In the genomic region with DNA sequence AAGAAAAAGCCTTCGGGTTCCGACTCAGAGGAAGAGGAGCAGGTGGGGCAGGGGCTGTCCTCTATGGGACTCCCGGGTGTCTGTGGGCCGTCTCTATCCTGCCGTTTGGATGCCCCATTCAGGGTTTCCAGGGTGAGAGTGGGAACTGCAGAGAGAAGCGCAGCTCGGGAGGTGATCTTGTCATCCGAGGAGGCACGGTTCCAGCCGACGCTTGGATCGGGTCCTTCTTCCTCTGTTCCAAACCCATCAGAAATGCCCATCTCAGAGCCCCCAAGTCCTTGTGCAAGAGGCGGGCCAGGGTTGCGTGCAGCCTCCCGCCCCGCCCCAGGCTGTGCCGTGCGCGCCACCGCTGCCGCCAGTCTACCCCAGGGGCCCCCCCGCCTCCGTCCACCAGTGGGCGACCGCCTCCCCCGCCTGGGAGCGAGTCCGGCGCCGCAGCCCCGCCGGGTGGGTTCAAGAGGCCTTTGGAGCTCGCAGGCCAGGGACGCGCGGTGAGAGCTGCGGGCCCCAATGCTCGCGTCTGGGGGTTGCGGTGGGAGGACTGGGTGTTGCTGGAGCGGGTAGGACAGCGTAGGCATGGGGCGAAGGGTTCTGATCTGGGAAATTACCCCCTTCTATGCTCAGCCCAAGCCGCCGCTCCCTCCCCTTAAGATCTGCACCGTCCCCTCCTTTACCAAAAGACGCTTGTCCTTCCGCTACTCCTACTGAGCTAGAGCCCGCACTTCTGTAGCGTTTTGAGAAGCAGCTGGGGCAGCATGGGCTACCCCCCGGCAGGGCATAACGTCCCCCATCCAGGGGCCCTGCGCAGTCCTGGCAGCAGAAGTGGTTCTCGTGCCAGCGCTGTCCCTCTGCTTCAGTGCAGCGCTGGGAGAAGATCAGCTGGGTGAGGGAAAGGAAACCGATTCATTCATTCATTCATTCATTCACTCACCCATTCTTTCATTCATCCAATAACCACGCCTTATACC, we compare ENCODE assay signal across 8 mouse cellular contexts. TPM values are rescaled to one million over a fixed set of nuclear protein-coding genes. Genes with fewer than 3 reads are reported as not detected.
DNase-seq lines count a peak whose midpoint lies in the region; ATAC-seq and TF ChIP-seq lines count a peak whose summit lies in the region.

A gene (plus strand): TSS at position 423 of the 968 bp plus-strand sequence.

- ATAC-seq in forebrain, embryonic 13.5 days: peak; percentile 72
- ATAC-seq in heart, embryonic 15.5 days (replicated peaks; ENCODE audit: insufficient number of reproducible peaks, insufficient read depth, low FRiP score, low read depth): peak; percentile 68
- peak; percentile 40 for ATAC-seq in liver, postnatal 0 days
- peak; percentile 65 for ATAC-seq in neural tube, embryonic 12.5 days (ENCODE audit: low FRiP score, low read depth)

- H3K27me3 ChIP-seq in ES-Bruce4 (ENCODE audit: control insufficient read depth, insufficient read depth, low read length, poor library complexity, severe bottlenecking): no peaks in the 10 kb centered on the region
- peaks cover 11% of the 10 kb centered on the region for H3K27me3 ChIP-seq in forebrain, embryonic 13.5 days
- H3K27me3 ChIP-seq in heart, embryonic 15.5 days: no peaks in the 10 kb centered on the region; the same call in 1 of the 2 replicates
- H3K27me3 ChIP-seq in liver, postnatal 0 days (ENCODE audit: insufficient read depth, low read length): 0 out of 2 replicates have a peak, but pooled peaks cover 2% of the 10 kb centered on the region
- H3K27me3 ChIP-seq in neural tube, embryonic 12.5 days (replicated peaks): no peaks in the 10 kb centered on the region
- no peaks in the 10 kb centered on the region for H3K27me3 ChIP-seq in testis, adult 2 months (ENCODE audit: control insufficient read depth, insufficient read depth, low read length)

- no peak for TF ChIP-seq POLR2A in ES-Bruce4 (IDR thresholded peaks at IDR 0.05; ENCODE audit: insufficient read depth, low read length)
- no peak for TF ChIP-seq POLR2A in testis, adult 2 months (IDR thresholded peaks at IDR 0.05; ENCODE audit: control insufficient read depth, low read depth, low read length)

- H3K36me3 ChIP-seq in ES-Bruce4 (ENCODE audit: control insufficient read depth, insufficient read depth, low read length, poor library complexity, severe bottlenecking): no peaks in the 10 kb centered on the region; the same call in 1 of the 2 replicates
- peaks cover 22% of the 10 kb centered on the region for H3K36me3 ChIP-seq in forebrain, embryonic 13.5 days (ENCODE audit: poor library complexity, severe bottlenecking)
- peaks cover 15% of the 10 kb centered on the region for H3K36me3 ChIP-seq in heart, embryonic 15.5 days
- peaks cover 22% of the 10 kb centered on the region for H3K36me3 ChIP-seq in liver, postnatal 0 days (replicated peaks; ENCODE audit: insufficient read depth, low read length)
- H3K36me3 ChIP-seq in neural tube, embryonic 12.5 days: peaks cover 10% of the 10 kb centered on the region
- no peaks in the 10 kb centered on the region for H3K36me3 ChIP-seq in testis, adult 2 months (ENCODE audit: control insufficient read depth, insufficient read depth, low read length)

- no peak for TF ChIP-seq EP300 in ES-Bruce4 (IDR thresholded peaks at IDR 0.05; ENCODE audit: insufficient read depth, low read depth, low read length)
- no peak for TF ChIP-seq EP300 in liver, postnatal 0 days (IDR thresholded peaks at IDR 0.05; ENCODE audit: low read depth)

- no peaks in the 10 kb centered on the region for H3K9me3 ChIP-seq in ES-Bruce4 (replicated peaks; ENCODE audit: control insufficient read depth, insufficient read depth, low read length, poor library complexity, severe bottlenecking)
- H3K9me3 ChIP-seq in forebrain, embryonic 13.5 days (replicated peaks): no peaks in the 10 kb centered on the region
- no peaks in the 10 kb centered on the region for H3K9me3 ChIP-seq in heart, embryonic 15.5 days (replicated peaks)
- H3K9me3 ChIP-seq in liver, postnatal 0 days (ENCODE audit: low read length): no peaks in the 10 kb centered on the region
- no peaks in the 10 kb centered on the region for H3K9me3 ChIP-seq in neural tube, embryonic 12.5 days

- H3K4me2 ChIP-seq in forebrain, embryonic 13.5 days: peak within 1 kb of the TSS; percentile 94
- H3K4me2 ChIP-seq in heart, embryonic 15.5 days: peak within 1 kb of the TSS; percentile 97
- H3K4me2 ChIP-seq in liver, postnatal 0 days (ENCODE audit: low read depth, low read length): peak within 1 kb of the TSS; percentile 100
- H3K4me2 ChIP-seq in neural tube, embryonic 12.5 days (replicated peaks): peak within 1 kb of the TSS; percentile 86

- peak within 1 kb of the TSS; percentile 87 for H3K9ac ChIP-seq in ES-Bruce4 (ENCODE audit: low read depth, poor library complexity, severe bottlenecking)
- H3K9ac ChIP-seq in forebrain, embryonic 13.5 days: peak within 1 kb of the TSS; percentile 84
- peak within 1 kb of the TSS; percentile 79 for H3K9ac ChIP-seq in heart, embryonic 15.5 days
- H3K9ac ChIP-seq in liver, postnatal 0 days (replicated peaks): peak within 1 kb of the TSS; percentile 79
- H3K9ac ChIP-seq in neural tube, embryonic 12.5 days: peak within 1 kb of the TSS; percentile 84

- WGBS in forebrain, embryonic 13.5 days: under 1% methylated on average over 58 of the region's 58 CpGs
- 2% methylated on average over 58 of the region's 58 CpGs for WGBS in heart, embryonic 15.5 days
- 1% methylated on average over 48 of the region's 58 CpGs for WGBS in liver, postnatal 0 days (ENCODE audit: insufficient replicate concordance)
- under 1% methylated on average over 58 of the region's 58 CpGs for WGBS in neural tube, embryonic 12.5 days

- no peak within 1 kb of the TSS for H3K27ac ChIP-seq in ES-Bruce4 (ENCODE audit: insufficient read depth, low read length)
- peak within 1 kb of the TSS; percentile 72 for H3K27ac ChIP-seq in forebrain, embryonic 13.5 days
- peak within 1 kb of the TSS; percentile 81 for H3K27ac ChIP-seq in heart, embryonic 15.5 days
- peak within 1 kb of the TSS; percentile 84 for H3K27ac ChIP-seq in liver, postnatal 0 days (ENCODE audit: low read depth)
- H3K27ac ChIP-seq in neural tube, embryonic 12.5 days: peak within 1 kb of the TSS; percentile 77
- H3K27ac ChIP-seq in testis, adult 2 months (ENCODE audit: control insufficient read depth, insufficient read depth, low read depth, low read length): peak within 1 kb of the TSS; percentile 51

- DNase-seq in c-Kit-positive CD71-negative TER-119-negative erythroid progenitor cells, embryonic 14.5 days (ENCODE audit: low read depth): peak; percentile 46
- DNase-seq in kidney, postnatal 25 days: peak; percentile 64 to 81
- peak; percentile 76 for DNase-seq in liver, postnatal 0 days

- no peak for TF ChIP-seq CTCF in ES-Bruce4 (IDR thresholded peaks at IDR 0.05; ENCODE audit: low read depth, low read length)
- peak; percentile 15; the same call in 1 of the 2 replicates for TF ChIP-seq CTCF in liver, postnatal 0 days (IDR thresholded peaks at IDR 0.05; ENCODE audit: low read depth)
- TF ChIP-seq CTCF in testis, adult 2 months (IDR thresholded peaks at IDR 0.05; ENCODE audit: control insufficient read depth, insufficient read depth, insufficient replicate concordance, low read depth, low read length): no peak

- H3K4me3 ChIP-seq in ES-Bruce4 (ENCODE audit: low read depth, low read length): peak within 1 kb of the TSS; percentile 93
- peak within 1 kb of the TSS; percentile 82 for H3K4me3 ChIP-seq in forebrain, embryonic 13.5 days
- H3K4me3 ChIP-seq in heart, embryonic 15.5 days: peak within 1 kb of the TSS; percentile 79
- peak within 1 kb of the TSS; percentile 82 for H3K4me3 ChIP-seq in liver, postnatal 0 days (ENCODE audit: low read depth, low read length)
- peak within 1 kb of the TSS; percentile 72 for H3K4me3 ChIP-seq in neural tube, embryonic 12.5 days
- H3K4me3 ChIP-seq in testis, adult 2 months (ENCODE audit: control insufficient read depth, low read depth, low read length): peak within 1 kb of the TSS; percentile 93

- H3K4me1 ChIP-seq in ES-Bruce4 (ENCODE audit: control insufficient read depth, insufficient read depth, low read length): peaks cover 1% of the 10 kb centered on the region
- peaks cover 30% of the 10 kb centered on the region for H3K4me1 ChIP-seq in forebrain, embryonic 13.5 days
- peaks cover 20% of the 10 kb centered on the region for H3K4me1 ChIP-seq in heart, embryonic 15.5 days (replicated peaks)
- peaks cover 13% of the 10 kb centered on the region for H3K4me1 ChIP-seq in liver, postnatal 0 days (ENCODE audit: insufficient read depth)
- peaks cover 24% of the 10 kb centered on the region for H3K4me1 ChIP-seq in neural tube, embryonic 12.5 days
- H3K4me1 ChIP-seq in testis, adult 2 months (ENCODE audit: control insufficient read depth, insufficient read depth, low read length): peaks cover 23% of the 10 kb centered on the region

RNA-seq across cellular contexts. Expression of the gene that starts here (rescaled TPM):
- polyA plus RNA-seq in ES-Bruce4 (2011; ENCODE audit: insufficient read depth, insufficient read length, low read depth, missing spikeins): 14.0 and 14.5 TPM in 2 replicates
- 11.6 and 11.8 TPM in 2 replicates for polyA plus RNA-seq in forebrain, embryonic 13.5 days (2015; fragmentation: Nextera tagmentation; extraction: Ambion mirVana)
- 3.8 and 4.1 TPM in 2 replicates for polyA plus RNA-seq in heart, embryonic 15.5 days (2015; fragmentation: Nextera tagmentation; extraction: Ambion mirVana)
- 0.96 and 2.1 TPM in 2 replicates for polyA plus RNA-seq in liver, postnatal 0 days (2015; fragmentation: Nextera tagmentation; extraction: Ambion mirVana)
- polyA plus RNA-seq in neural tube, embryonic 12.5 days (2016; fragmentation: Nextera tagmentation; extraction: Ambion mirVana): 22.7 and 24.1 TPM in 2 replicates
- polyA plus RNA-seq in testis, adult 2 months (2012; rRNA removed): 31.4 and 34.1 TPM in 2 replicates
